Mouse (Mus musculus): ENCODE results near the gene Kcp. TPM values are rescaled to one million over a fixed set of nuclear protein-coding genes. Genes with fewer than 3 reads are reported as not detected.

The Kcp gene
- polyA plus RNA-seq, 1 experiment from 2014 or later, result 24.6 TPM

DNA sequence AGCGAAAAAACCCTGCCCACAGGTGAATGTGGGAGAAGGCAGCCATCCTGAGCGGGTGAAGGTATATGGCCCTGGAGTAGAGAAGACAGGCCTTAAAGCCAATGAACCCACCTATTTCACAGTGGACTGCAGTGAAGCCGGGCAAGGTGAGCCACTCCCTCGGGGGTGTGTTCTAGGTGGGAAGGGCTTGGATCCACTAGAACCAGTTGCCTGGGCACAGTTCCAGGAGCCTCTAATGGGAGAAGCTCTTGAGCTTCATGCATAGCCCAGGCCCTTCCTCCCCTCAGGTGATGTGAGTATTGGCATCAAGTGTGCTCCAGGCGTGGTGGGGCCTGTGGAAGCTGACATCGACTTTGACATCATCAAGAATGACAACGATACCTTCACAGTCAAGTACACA is 62.4 kb downstream of the Kcp start:
- H3K27me3 ChIP-seq, result no peaks in the 10 kb centered on the region
- H3K9ac ChIP-seq, result no peak overlapping the region
- no peak for ATAC-seq (ENCODE audit: low read depth)
- H3K4me1 ChIP-seq (replicated peaks), result no peaks in the 10 kb centered on the region
- no peak overlapping the region for H3K4me2 ChIP-seq
- no peak overlapping the region for H3K4me3 ChIP-seq
- WGBS, result 95% methylated on average over 7 of the region's 7 CpGs
- no peaks in the 10 kb centered on the region for H3K9me3 ChIP-seq
- H3K36me3 ChIP-seq, result peaks cover 45% of the 10 kb centered on the region
- no peak overlapping the region for H3K27ac ChIP-seq (replicated peaks)

DNA sequence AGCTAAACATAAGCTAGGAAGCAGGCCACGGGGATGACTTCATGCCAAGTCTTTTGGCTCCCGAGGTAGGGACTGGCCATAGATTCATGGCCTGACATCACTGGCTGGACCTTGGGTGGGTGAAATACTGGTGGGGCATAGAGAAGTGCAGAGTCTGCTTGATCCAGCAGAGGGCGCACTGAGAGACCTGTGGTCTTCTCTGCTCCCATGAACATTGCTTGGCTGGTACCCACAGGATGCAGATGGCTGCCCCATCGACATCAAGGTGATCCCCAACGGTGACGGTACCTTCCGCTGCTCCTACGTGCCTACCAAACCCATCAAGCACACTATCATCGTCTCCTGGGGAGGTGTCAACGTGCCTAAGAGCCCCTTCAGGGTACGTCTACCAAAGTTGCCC is 63.0 kb downstream of the Kcp start:
- no peaks in the 10 kb centered on the region for H3K9me3 ChIP-seq
- H3K4me1 ChIP-seq (replicated peaks), result no peaks in the 10 kb centered on the region
- no peaks in the 10 kb centered on the region for H3K27me3 ChIP-seq
- WGBS, result 70% methylated on average over 11 of the region's 11 CpGs
- H3K27ac ChIP-seq (replicated peaks), result no peak overlapping the region
- peaks cover 45% of the 10 kb centered on the region for H3K36me3 ChIP-seq
- H3K4me2 ChIP-seq, result no peak overlapping the region
- H3K4me3 ChIP-seq, result no peak overlapping the region
- no peak overlapping the region for H3K9ac ChIP-seq
- ATAC-seq (ENCODE audit: low read depth), result no peak

DNA sequence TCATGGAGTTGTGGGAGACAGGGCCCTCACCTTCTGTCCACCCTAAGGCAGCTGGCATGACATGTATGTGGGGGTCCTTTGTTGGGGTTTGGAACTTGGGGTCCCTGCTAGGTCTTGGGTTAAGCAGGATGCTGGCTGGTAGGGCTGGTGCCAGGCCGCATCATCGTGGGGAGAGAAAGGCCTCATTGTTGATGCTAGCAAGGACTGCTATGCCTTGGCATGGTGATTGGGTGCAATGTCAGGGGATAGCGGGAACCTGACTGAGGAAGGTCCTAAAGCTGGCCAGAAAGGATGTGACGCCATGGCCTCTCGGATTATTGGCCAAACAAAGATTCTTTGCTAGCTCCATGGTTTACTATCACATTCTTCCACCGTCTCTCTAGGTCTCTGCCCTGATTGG is 68.0 kb downstream of the Kcp start:
- Histone ChIP-seq H3K4me2 (no peak overlapping the region), H3K4me1 (replicated peaks) (peaks cover 25% of the 10 kb centered on the region), H3K9ac (no peak overlapping the region), H3K27ac (replicated peaks) (no peak overlapping the region), H3K27me3 (peaks cover 6% of the 10 kb centered on the region), H3K36me3 (0 out of 2 replicates have a peak, but pooled peaks cover 10% of the 10 kb centered on the region), H3K9me3 (no peaks in the 10 kb centered on the region), H3K4me3 (no peak overlapping the region)
- WGBS, result 86% methylated on average over 6 of the region's 6 CpGs
- ATAC-seq (ENCODE audit: low read depth), result no peak

DNA sequence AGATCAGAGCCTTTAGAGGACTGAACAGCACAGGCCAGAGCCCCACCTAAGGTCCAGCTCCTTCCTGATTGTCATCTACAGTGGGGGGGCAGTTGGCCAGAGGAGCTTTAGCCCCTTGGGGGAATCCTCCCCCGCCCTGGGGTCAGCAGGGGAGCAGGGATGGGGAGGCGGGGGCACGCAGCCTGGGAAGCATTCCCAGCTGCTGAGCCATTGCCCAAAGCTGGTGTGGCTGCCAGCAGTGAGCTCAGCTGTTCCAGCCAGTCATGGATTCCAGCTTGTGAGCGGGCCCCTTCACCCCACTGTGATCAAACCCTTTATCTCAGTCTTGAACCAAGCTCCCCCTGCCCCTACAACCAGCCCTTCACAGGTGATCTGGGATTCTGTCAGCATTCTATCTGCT is 68.5 kb downstream of the Kcp start:
- ATAC-seq (ENCODE audit: low read depth), result no peak
- H3K4me3 ChIP-seq, result no peak overlapping the region
- no peak overlapping the region for H3K27ac ChIP-seq (replicated peaks)
- 83% methylated on average over 4 of the region's 4 CpGs for WGBS
- H3K4me1 ChIP-seq (replicated peaks), result peaks cover 31% of the 10 kb centered on the region
- 0 out of 2 replicates have a peak, but pooled peaks cover 10% of the 10 kb centered on the region for H3K36me3 ChIP-seq
- H3K9ac ChIP-seq, result no peak overlapping the region
- peaks cover 11% of the 10 kb centered on the region for H3K27me3 ChIP-seq
- H3K4me2 ChIP-seq, result no peak overlapping the region
- H3K9me3 ChIP-seq, result no peaks in the 10 kb centered on the region

DNA sequence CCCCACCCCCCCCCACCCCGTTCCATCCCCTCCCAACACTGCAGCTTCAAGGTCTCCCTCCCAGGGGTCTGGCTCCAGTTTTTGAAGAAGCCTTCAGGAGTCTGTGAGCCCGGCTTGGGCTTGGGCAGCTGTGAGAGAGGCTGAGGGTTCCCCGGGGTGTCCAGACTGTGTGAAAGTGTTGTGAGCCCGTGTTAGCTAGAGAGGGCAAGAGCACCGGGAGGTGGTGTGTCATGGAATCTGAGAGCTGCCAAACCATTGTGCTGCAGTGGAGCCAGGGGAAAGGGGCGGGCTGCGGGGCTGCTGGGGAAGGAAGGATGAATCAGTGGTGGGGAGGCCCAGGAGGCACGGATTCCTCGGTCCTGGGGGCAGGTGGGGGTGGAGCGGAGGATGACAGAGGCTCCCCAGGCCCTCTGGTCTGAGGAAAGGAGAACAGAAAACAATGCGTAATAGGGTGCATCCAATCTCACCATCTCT is 71.3 kb downstream of the Kcp start:
- Histone ChIP-seq H3K9me3 (no peaks in the 10 kb centered on the region), H3K36me3 (no peaks in the 10 kb centered on the region), H3K4me2 (peak overlapping the region; percentile 71), H3K27me3 (peaks cover 39% of the 10 kb centered on the region), H3K9ac (peak overlapping the region; percentile 71), H3K4me3 (peak overlapping the region; percentile 49), H3K27ac (replicated peaks) (peak overlapping the region; percentile 89), H3K4me1 (replicated peaks) (peaks cover 56% of the 10 kb centered on the region)
- WGBS, result 4% methylated on average over 11 of the region's 11 CpGs
- ATAC-seq (ENCODE audit: low read depth), result peak; percentile 60

DNA sequence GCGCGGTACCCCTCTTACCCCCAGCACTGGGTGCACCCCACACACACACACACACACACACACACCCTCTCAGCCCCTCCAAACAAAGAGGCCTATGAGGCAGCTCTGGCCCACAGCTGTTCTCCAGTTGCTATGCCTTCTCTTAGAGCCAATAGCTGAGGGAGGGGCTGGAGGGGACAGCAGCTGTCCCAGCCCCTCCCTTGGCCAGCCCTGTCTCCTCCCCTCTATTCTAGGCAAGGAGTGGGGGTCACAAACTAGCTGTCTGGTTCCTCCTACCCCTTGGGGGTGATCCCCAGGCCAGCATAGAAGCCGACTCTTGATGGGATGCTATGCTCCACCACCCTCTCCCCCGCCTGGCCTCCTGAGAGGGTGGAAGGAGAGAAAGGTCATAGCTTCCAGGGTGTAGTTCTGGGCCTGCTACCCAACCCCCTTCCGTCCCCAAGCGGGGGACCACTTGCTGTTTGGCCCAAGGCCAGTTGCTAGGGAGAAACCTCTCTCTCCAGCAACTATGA is 71.8 kb downstream of the Kcp start:
- Histone ChIP-seq H3K4me1 (replicated peaks) (peaks cover 59% of the 10 kb centered on the region), H3K9ac (peak overlapping the region; percentile 71), H3K36me3 (no peaks in the 10 kb centered on the region), H3K9me3 (no peaks in the 10 kb centered on the region), H3K4me2 (peak overlapping the region; percentile 71), H3K27me3 (peaks cover 42% of the 10 kb centered on the region), H3K27ac (replicated peaks) (peak overlapping the region; percentile 89), H3K4me3 (peak overlapping the region; percentile 49)
- peak; percentile 76 for ATAC-seq (ENCODE audit: low read depth)
- WGBS, result 2% methylated on average over 6 of the region's 6 CpGs

DNA sequence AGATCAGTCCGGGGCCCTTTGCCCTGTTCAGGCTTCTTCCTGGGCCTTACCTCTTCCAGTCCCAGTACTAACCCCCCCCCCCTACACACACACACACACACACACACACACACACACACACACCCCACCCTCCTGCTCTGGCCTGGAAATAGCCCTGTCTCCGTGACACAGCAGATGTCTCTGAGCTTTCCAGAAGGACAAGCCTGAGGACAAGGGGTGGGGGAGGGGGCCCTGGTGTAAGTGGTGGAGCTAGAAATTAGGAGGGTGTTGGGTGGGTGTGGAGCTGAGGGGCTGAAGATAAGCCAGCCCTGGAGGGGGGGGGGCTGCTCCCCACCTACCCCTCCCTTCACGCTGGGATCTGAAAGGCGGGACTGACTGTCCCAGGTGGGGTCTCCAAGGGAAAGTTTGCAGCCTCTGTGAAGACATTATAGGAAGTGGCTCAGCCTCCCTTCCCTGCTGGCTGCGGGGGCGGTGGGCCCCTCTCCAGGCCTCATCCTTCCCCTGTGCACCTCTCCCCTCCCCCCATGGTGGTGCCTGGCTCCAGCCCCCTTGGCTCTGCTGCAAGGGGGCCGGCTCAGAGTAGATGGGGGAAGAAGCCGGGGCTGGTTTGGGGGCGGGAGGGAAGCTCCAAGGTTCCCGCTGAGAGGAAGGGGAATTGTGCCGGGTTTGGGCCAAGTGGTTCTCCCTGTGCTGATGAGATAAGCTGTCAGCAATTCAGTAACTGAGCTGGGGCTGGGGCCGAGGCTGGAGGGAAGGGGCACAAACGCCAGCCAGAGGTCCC is 72.7 kb downstream of the Kcp start:
- 2% methylated on average over 12 of the region's 13 CpGs for WGBS
- Histone ChIP-seq H3K4me2 (peak overlapping the region; percentile 71), H3K9me3 (no peaks in the 10 kb centered on the region), H3K4me3 (peak overlapping the region; percentile 49), H3K36me3 (no peaks in the 10 kb centered on the region), H3K4me1 (replicated peaks) (peaks cover 59% of the 10 kb centered on the region), H3K9ac (peak overlapping the region; percentile 71), H3K27ac (replicated peaks) (peak overlapping the region; percentile 89), H3K27me3 (peaks cover 50% of the 10 kb centered on the region)
- peak; percentile 63 for ATAC-seq (ENCODE audit: low read depth)

DNA sequence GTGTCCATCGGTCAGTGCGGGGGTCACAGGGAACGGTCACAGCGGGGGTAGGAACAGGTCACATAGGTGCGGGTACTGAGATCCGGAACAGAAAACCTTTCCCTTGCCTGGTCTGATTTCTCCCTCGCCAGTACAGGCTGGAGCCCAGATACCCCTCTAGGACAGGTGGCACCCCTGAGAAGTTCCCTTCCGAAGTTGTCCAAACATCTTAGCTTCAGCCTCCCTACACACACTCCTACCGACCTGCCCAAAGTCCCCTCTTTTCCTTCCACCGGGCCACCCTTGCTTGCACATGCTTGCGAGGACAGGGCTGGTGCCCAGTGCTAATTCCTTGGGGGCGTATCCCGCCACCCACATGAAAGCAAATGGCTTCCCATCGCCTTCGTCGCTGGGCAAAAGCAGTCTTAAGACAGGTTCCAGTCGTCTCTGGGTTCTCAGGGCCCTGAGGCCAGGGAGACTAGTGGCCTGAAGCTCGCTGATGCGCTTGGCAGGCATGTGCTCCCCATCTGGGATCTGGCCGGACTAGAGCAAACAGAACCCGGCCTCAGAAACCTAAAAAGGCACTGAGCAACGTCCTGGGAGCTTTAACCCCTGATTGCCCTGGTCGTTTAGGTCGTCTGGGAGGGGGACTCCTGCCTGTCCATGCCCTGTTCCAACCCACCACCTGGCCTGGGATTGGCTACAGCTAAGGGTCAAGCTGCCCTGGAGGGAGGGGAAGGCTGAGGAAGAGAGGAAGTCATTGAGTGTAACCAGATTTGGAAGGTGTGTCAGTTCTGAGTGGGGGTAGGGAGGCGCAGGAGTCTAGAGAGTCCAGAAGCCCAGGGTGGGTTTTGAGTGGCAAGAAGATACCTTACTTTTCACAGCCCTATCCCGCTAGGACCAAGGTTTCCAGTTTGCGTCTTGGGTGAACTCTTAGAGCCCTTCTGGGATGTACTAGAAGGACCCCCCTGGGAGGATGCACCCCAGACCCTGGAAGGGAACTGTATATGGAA is 73.7 kb downstream of the Kcp start:
- Histone ChIP-seq H3K9ac (peak overlapping the region; percentile 71), H3K27me3 (peaks cover 53% of the 10 kb centered on the region), H3K27ac (replicated peaks) (peak overlapping the region; percentile 89), H3K36me3 (no peaks in the 10 kb centered on the region), H3K9me3 (no peaks in the 10 kb centered on the region), H3K4me3 (peak overlapping the region; percentile 49), H3K4me1 (replicated peaks) (peaks cover 59% of the 10 kb centered on the region), H3K4me2 (peak overlapping the region; percentile 71)
- no peak for ATAC-seq (ENCODE audit: low read depth)
- 7% methylated on average over 27 of the region's 27 CpGs for WGBS

DNA sequence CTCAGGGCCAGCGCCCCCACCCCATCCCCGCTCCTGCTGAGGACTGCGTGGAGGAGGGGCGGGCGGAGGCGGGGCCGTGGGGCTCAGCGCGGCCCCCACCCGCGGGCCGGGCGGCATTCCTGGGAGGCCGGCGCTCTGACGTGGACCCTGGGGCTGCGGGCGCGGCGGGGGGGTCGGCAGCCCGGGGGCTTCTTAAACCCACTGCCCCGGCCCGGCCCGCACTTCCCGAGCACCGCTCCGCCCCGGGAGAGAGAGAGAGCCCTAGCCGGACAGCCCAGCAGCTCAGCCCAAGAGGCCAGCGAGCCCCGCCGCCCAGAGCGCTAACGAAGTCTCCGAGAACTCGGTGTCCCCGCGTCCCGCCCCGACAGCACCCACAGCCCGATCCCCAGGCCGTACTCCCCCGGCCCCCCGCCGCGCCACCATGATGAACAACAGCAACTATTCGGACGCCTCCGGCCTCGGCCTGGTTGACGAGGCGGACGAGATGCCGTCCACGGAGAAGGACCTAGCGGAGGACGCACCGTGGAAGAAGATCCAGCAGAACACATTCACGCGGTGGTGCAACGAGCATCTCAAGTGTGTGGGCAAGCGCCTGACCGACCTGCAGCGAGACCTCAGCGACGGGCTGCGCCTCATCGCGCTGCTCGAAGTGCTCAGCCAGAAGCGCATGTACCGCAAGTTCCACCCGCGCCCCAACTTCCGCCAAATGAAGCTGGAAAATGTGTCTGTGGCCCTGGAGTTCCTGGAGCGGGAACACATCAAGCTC is 74.5 kb downstream of the Kcp start, which contains the start of gene Flnc:
TSS of gene Flnc (plus strand) at position 219 of the 766 bp plus-strand sequence.
- H3K9me3 ChIP-seq, result no peaks in the 10 kb centered on the region
- peak within 1 kb of the TSS; percentile 71 for H3K9ac ChIP-seq
- H3K27ac ChIP-seq (replicated peaks), result peak within 1 kb of the TSS; percentile 89
- no peaks in the 10 kb centered on the region for H3K36me3 ChIP-seq
- no peak for ATAC-seq (ENCODE audit: low read depth)
- 2% methylated on average over 71 of the region's 77 CpGs for WGBS
- H3K27me3 ChIP-seq, result peaks cover 53% of the 10 kb centered on the region
- H3K4me3 ChIP-seq, result peak within 1 kb of the TSS; percentile 49
- H3K4me1 ChIP-seq (replicated peaks), result peaks cover 59% of the 10 kb centered on the region
- H3K4me2 ChIP-seq, result peak within 1 kb of the TSS; percentile 71

DNA sequence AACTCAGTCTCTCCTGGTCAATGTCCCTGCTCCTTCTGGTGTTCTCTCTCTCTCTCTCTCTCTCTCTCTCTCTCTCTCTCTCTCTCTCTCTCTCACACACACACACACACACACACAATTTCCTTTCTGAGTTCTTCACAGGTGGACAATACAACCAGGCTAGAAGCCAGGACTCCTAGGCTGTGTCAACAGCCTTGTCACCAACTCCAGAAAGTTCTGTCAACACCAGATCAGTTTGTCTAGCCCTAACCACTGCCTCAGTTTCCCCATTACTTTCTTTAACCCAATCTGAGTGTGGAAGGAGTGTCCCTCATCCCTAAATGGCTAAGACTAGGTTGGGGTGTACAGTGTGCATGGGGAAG is 75.1 kb downstream of the Kcp start:
- H3K4me2 ChIP-seq, result peak overlapping the region; percentile 71
- H3K4me3 ChIP-seq, result peak overlapping the region; percentile 49
- H3K9me3 ChIP-seq, result no peaks in the 10 kb centered on the region
- H3K27ac ChIP-seq (replicated peaks), result 0 out of 2 replicates have a peak overlapping the region, but pooled peaks have one; percentile 89
- peaks cover 53% of the 10 kb centered on the region for H3K27me3 ChIP-seq
- no peak for ATAC-seq (ENCODE audit: low read depth)
- H3K4me1 ChIP-seq (replicated peaks), result peaks cover 59% of the 10 kb centered on the region
- H3K36me3 ChIP-seq, result no peaks in the 10 kb centered on the region
- peak overlapping the region; percentile 71 for H3K9ac ChIP-seq

DNA sequence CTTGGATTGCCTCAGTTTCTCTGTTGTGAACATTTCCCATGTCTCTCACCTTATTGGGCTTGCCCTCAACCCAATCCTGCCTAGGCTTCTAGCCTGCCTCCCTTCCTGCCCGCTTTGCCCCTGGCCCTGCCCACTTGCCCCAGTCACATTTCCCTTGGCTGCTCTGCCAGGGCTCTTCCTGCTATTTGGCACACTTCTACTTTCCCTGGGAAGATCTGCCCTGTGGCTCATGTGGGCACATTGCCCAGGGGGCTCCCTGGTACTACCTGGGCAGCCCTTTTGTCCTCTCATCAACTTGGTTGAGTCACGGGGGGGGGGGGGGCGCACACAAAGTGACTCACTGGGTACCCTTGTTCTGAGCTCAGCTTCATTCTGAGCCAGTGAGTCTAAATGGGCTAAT is 75.6 kb downstream of the Kcp start:
- Histone ChIP-seq H3K27ac (replicated peaks) (no peak overlapping the region), H3K9ac (no peak overlapping the region), H3K36me3 (no peaks in the 10 kb centered on the region), H3K4me1 (replicated peaks) (peaks cover 57% of the 10 kb centered on the region), H3K4me2 (no peak overlapping the region), H3K4me3 (no peak overlapping the region), H3K9me3 (no peaks in the 10 kb centered on the region), H3K27me3 (peaks cover 53% of the 10 kb centered on the region)
- 46% methylated on average over 3 of the region's 3 CpGs for WGBS
- ATAC-seq (ENCODE audit: low read depth), result no peak
